Mouse (Mus musculus): ENCODE results near the gene Ndufs7. TPM values are rescaled to one million over a fixed set of nuclear protein-coding genes. Genes with fewer than 3 reads are reported as not detected.
A peak's percentile ranks its signal among the peaks of the same experiment; 100 is the strongest.
"Not testable (repeated sequence)": the region's sequence is repeated elsewhere in the genome, so short reads cannot be mapped to it uniquely, and the experiment has no call there.

The Ndufs7 gene
- polyA plus RNA-seq, 1 experiment from 2014 or later, result 605 TPM

DNA sequence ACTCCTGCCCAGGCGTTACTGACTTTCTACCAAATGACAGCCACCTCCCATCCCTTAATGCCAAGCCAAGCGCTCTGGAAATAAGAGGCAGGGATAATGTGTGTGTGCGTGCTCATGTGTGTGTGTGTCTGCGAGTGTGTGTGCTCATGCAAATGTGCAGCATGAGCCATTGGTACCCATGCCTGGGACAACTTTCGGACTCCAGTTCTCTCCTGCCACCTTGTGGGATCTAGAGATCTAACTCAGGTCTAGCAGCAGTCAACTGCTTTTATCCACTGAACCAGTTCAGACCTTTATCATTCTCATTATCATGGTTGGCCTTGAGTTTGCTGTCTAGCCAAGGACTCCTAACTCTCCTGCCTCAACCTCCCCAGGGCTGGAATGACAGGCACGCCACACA is 1.1 kb upstream of the Ndufs7 start:
- 49% methylated on average over 6 of the region's 6 CpGs for WGBS
- H3K4me2 ChIP-seq (replicated peaks; ENCODE audit: low read depth), result no peak overlapping the region
- H3K27me3 ChIP-seq (replicated peaks; ENCODE audit: control insufficient read depth, insufficient read depth, low read length), result no peaks in the 10 kb centered on the region
- no peak overlapping the region for H3K27ac ChIP-seq (ENCODE audit: low read depth, low read length)
- H3K9me3 ChIP-seq (ENCODE audit: control insufficient read depth), result no peaks in the 10 kb centered on the region
- no peak for ATAC-seq
- H3K36me3 ChIP-seq (ENCODE audit: control insufficient read depth, insufficient read depth), result peaks cover 25% of the 10 kb centered on the region
- no peak overlapping the region for H3K4me3 ChIP-seq (ENCODE audit: low read depth, low read length)
- no peaks in the 10 kb centered on the region for H3K4me1 ChIP-seq (replicated peaks; ENCODE audit: control insufficient read depth, insufficient read depth, low read length)
- H3K9ac ChIP-seq (ENCODE audit: low read depth, low read length), result no peak overlapping the region
- TF ChIP-seq CTCF (IDR thresholded peaks at IDR 0.05; ENCODE audit: low read depth), result peak; percentile 67

GRCm38 (mm10) chr10:80248437-80248836 is 484 bp upstream of the Ndufs7 start:
- peak overlapping the region; percentile 81 for H3K4me2 ChIP-seq (replicated peaks; ENCODE audit: low read depth)
- H3K36me3 ChIP-seq (ENCODE audit: control insufficient read depth, insufficient read depth), result peaks cover 27% of the 10 kb centered on the region
- H3K4me3 ChIP-seq (ENCODE audit: low read depth, low read length), result peak overlapping the region; percentile 79
- H3K4me1 ChIP-seq (replicated peaks; ENCODE audit: control insufficient read depth, insufficient read depth, low read length); H3K9ac ChIP-seq (ENCODE audit: low read depth, low read length); H3K27me3 ChIP-seq (replicated peaks; ENCODE audit: control insufficient read depth, insufficient read depth, low read length); H3K9me3 ChIP-seq (ENCODE audit: control insufficient read depth); H3K27ac ChIP-seq (ENCODE audit: low read depth, low read length); ATAC-seq: not testable (repeated sequence)
- WGBS, result 26% methylated on average over 3 of the region's 3 CpGs

DNA sequence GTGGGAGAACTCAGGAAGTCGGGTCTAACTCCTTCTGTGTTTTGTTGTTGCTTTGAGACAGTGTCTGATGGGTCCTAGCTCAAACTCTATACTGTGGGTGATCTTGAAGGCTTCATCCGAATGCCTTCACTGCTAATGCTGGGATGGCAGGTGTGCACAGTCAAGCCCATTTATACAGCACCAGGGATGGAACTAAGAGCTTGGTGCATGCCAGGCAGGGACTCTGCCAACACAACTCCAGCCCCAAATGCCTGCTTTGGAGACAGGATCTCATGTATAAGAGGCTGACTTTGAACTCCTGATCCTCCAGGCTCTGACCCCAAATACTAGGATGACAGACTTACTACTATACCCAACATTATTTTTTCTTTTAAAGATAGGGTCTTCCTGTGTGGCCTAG is 1.1 kb downstream of the Ndufs7 start:
- Histone ChIP-seq H3K4me2 (replicated peaks; ENCODE audit: low read depth) (peak overlapping the region; percentile 81), H3K9ac (ENCODE audit: low read depth, low read length) (peak overlapping the region; percentile 83), H3K27me3 (replicated peaks; ENCODE audit: control insufficient read depth, insufficient read depth, low read length) (no peaks in the 10 kb centered on the region), H3K4me3 (ENCODE audit: low read depth, low read length) (peak overlapping the region; percentile 79), H3K9me3 (ENCODE audit: control insufficient read depth) (no peaks in the 10 kb centered on the region), H3K36me3 (ENCODE audit: control insufficient read depth, insufficient read depth) (peaks cover 30% of the 10 kb centered on the region), H3K27ac (ENCODE audit: low read depth, low read length) (0 out of 2 replicates have a peak overlapping the region, but pooled peaks have one; percentile 31), H3K4me1 (replicated peaks; ENCODE audit: control insufficient read depth, insufficient read depth, low read length) (no peaks in the 10 kb centered on the region)
- no peak for TF ChIP-seq CTCF (IDR thresholded peaks at IDR 0.05; ENCODE audit: low read depth)
- 27% methylated on average over 2 of the region's 2 CpGs for WGBS
- no peak for ATAC-seq

GRCm38 (mm10) chr10:80250573-80250972 is 1.7 kb downstream of the Ndufs7 start:
- Histone ChIP-seq H3K27me3 (replicated peaks; ENCODE audit: control insufficient read depth, insufficient read depth, low read length) (no peaks in the 10 kb centered on the region), H3K4me1 (replicated peaks; ENCODE audit: control insufficient read depth, insufficient read depth, low read length) (no peaks in the 10 kb centered on the region), H3K9me3 (ENCODE audit: control insufficient read depth) (no peaks in the 10 kb centered on the region), H3K4me3 (ENCODE audit: low read depth, low read length) (peak overlapping the region; percentile 79; the same call in 1 of the 2 replicates), H3K27ac (ENCODE audit: low read depth, low read length) (no peak overlapping the region), H3K4me2 (replicated peaks; ENCODE audit: low read depth) (peak overlapping the region; percentile 81), H3K9ac (ENCODE audit: low read depth, low read length) (0 out of 2 replicates have a peak overlapping the region, but pooled peaks have one; percentile 83), H3K36me3 (ENCODE audit: control insufficient read depth, insufficient read depth) (peaks cover 35% of the 10 kb centered on the region)
- ATAC-seq, result no peak
- 86% methylated on average over 4 of the region's 4 CpGs for WGBS
- TF ChIP-seq CTCF (IDR thresholded peaks at IDR 0.05; ENCODE audit: low read depth), result no peak

GRCm38 (mm10) chr10:80252011-80252410 is 3.1 kb downstream of the Ndufs7 start:
- peaks cover 49% of the 10 kb centered on the region for H3K36me3 ChIP-seq (ENCODE audit: control insufficient read depth, insufficient read depth)
- no peak overlapping the region for H3K9ac ChIP-seq (ENCODE audit: low read depth, low read length)
- H3K4me3 ChIP-seq (ENCODE audit: low read depth, low read length), result no peak overlapping the region
- no peak overlapping the region for H3K27ac ChIP-seq (ENCODE audit: low read depth, low read length)
- H3K27me3 ChIP-seq (replicated peaks; ENCODE audit: control insufficient read depth, insufficient read depth, low read length), result no peaks in the 10 kb centered on the region
- no peaks in the 10 kb centered on the region for H3K4me1 ChIP-seq (replicated peaks; ENCODE audit: control insufficient read depth, insufficient read depth, low read length)
- TF ChIP-seq CTCF (IDR thresholded peaks at IDR 0.05; ENCODE audit: low read depth), result no peak
- no peak for ATAC-seq
- H3K9me3 ChIP-seq (ENCODE audit: control insufficient read depth), result no peaks in the 10 kb centered on the region
- no peak overlapping the region for H3K4me2 ChIP-seq (replicated peaks; ENCODE audit: low read depth)

DNA sequence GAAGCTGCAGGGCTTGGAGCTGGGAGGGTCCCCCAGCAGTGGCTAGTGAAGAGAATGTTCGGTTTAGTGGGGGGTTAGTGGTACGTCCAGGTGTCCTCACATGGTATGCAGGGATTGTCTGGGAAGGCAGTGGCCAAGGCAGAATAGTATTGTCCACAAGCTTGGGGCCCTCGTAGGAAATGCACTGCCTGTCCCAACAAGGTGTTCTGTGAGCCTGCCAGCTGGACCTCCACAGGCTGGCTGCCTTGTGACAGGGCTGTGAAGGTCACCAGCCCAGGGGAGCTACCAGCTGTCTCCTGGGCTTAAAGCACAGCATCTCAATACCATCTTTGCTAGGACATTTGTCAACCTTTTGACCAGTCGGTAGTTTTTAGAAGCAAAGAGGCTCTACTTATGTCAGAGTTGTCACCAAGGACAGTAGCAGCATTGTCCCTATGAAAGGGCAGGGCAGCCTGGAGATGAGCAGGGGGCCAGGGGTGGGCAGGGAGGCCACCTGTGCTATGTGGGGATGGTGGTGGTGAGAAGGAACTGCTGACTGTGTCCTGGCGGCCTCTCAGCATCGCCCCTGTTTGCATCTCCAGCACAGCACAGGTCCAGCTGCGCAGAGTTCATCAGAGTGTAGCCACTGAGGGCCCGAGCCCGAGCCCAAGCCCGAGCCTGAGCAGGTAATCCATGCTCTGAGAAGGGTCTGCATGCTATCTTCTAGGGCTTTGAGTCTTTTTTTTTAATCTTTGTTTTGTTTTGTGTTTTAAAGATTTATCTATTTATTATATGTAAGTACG is 3.8 kb downstream of the Ndufs7 start:
- H3K27ac ChIP-seq (ENCODE audit: low read depth, low read length), result no peak overlapping the region
- H3K4me1 ChIP-seq (replicated peaks; ENCODE audit: control insufficient read depth, insufficient read depth, low read length), result no peaks in the 10 kb centered on the region
- no peaks in the 10 kb centered on the region for H3K9me3 ChIP-seq (ENCODE audit: control insufficient read depth)
- TF ChIP-seq CTCF (IDR thresholded peaks at IDR 0.05; ENCODE audit: low read depth), result no peak
- no peaks in the 10 kb centered on the region for H3K27me3 ChIP-seq (replicated peaks; ENCODE audit: control insufficient read depth, insufficient read depth, low read length)
- no peak for ATAC-seq
- peaks cover 54% of the 10 kb centered on the region for H3K36me3 ChIP-seq (ENCODE audit: control insufficient read depth, insufficient read depth)
- H3K4me2 ChIP-seq (replicated peaks; ENCODE audit: low read depth), result no peak overlapping the region
- H3K9ac ChIP-seq (ENCODE audit: low read depth, low read length), result no peak overlapping the region
- WGBS, result 88% methylated on average over 11 of the region's 11 CpGs
- no peak overlapping the region for H3K4me3 ChIP-seq (ENCODE audit: low read depth, low read length)

Data from intestine, postnatal 0 days (tissue).